Mouse (Mus musculus) limb, embryonic 12.5 days (tissue): Measurements from ENCODE around the gene Gli2. TPM values are rescaled to one million over a fixed set of nuclear protein-coding genes. Genes with fewer than 3 reads are reported as not detected.

Source experiments
- ATAC-seq: fragments of 200-750 bp; cut with Nextera tagmentation; 2 replicates; pipeline ENCODE4 v1.8.0; 2017; ENCODE audit warnings: low read depth, moderate TSS enrichment; ENCODE audit not compliant: insufficient number of reproducible peaks, insufficient read depth, low FRiP score, low TSS enrichment
- H3K27ac ChIP-seq: fragments of 300-500 bp; sonication (generic); 2 replicates; pipeline ENCODE4 v1.5.1; 2016; ENCODE audit warnings: mild to moderate bottlenecking, moderate library complexity
- H3K27me3 ChIP-seq: fragments of 300-500 bp; sonication (generic); 2 replicates; pipeline ENCODE4 v1.6.1; 2016; ENCODE audit warnings: mild to moderate bottlenecking, moderate library complexity
- H3K36me3 ChIP-seq: fragments of 300-500 bp; sonication (generic); 2 replicates; pipeline ENCODE4 v1.6.1; 2016; ENCODE audit warnings: mild to moderate bottlenecking, moderate library complexity
- H3K4me1 ChIP-seq: fragments of 300-500 bp; sonication (generic); replicated peaks from 2 replicates; pipeline ENCODE4 v1.6.1; 2016
- H3K4me2 ChIP-seq: fragments of 300-500 bp; sonication (generic); 2 replicates; pipeline ENCODE4 v1.6.1; 2016; ENCODE audit warnings: mild to moderate bottlenecking, moderate library complexity
- H3K4me3 ChIP-seq: fragments of 300-500 bp; sonication (generic); replicated peaks from 2 replicates; pipeline ENCODE4 v1.5.1; 2016; ENCODE audit warnings: mild to moderate bottlenecking
- H3K9ac ChIP-seq: fragments of 300-500 bp; sonication (generic); replicated peaks from 2 replicates; pipeline ENCODE4 v1.6.1; 2016; ENCODE audit warnings: mild to moderate bottlenecking, moderate library complexity
- H3K9me3 ChIP-seq: fragments of 300-500 bp; sonication (generic); 2 replicates; pipeline ENCODE4 v1.6.1; 2016; ENCODE audit warnings: mild to moderate bottlenecking, moderate library complexity
- WGBS: fragments of 180-500 bp; shearing (Covaris S2); methylation state at CpG from one replicate; pipeline ENCODE4 v1.1.7; 2016; 5-methylcytosine and 5-hydroxymethylcytosine counted together
- polyA plus RNA-seq: library from polyadenylated mRNA; unstranded; fragments of >200 nt; fragmentation: Nextera tagmentation; extraction: Ambion mirVana; gene quantifications from 2 replicates; pipeline ENCODE4 v1.2.1, GENCODE M21; 2016

Gene Gli2
- polyA plus RNA-seq, 1 experiment from 2014 or later, result 14.2 TPM

- no peak overlapping the region for H3K27ac ChIP-seq
- H3K36me3 ChIP-seq, result peaks cover 89% of the 10 kb centered on the region
- H3K9ac ChIP-seq, result no peak overlapping the region
- ATAC-seq, result no peak
- WGBS, result 23% methylated on average over 9 of the region's 9 CpGs
- H3K4me1 ChIP-seq, result no peaks in the 10 kb centered on the region
- H3K4me3 ChIP-seq, result no peak overlapping the region
- H3K9me3 ChIP-seq, result no peaks in the 10 kb centered on the region
- H3K27me3 ChIP-seq, result no peaks in the 10 kb centered on the region
- H3K4me2 ChIP-seq, result no peak overlapping the region
Observed at GRCm38 (mm10) chr1:118858101-118858500, 195.3 kb downstream of the Gli2 start.

DNA sequence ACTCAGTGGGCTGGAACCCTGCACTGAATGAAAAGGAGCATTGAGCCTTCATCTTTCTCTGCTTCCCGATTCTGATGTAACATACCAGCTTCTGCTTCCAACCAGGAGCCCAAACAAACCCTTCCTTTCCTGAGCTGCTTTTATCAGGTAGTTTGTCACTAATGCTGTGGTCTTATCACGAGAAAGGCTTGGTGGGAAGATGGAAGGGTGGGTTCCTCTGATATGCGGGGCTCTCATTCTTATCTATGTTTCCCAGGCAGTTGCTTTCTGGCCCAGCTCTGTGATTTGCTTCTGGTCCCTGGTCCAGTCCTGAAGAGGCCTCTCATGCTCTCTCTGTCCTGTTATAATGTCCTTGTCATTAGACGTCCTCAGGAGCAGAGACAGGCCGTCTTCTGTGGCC, 222.8 kb downstream of the Gli2 start:
- ATAC-seq, result no peak
- 71% methylated on average over 5 of the region's 5 CpGs for WGBS
- H3K4me2 ChIP-seq, result no peak overlapping the region

GRCm38 (mm10) chr1:118826614-118827013, 226.8 kb downstream of the Gli2 start:
- H3K4me1 ChIP-seq, result peaks cover 43% of the 10 kb centered on the region
- WGBS, result 40% methylated on average over 11 of the region's 11 CpGs
- no peak overlapping the region for H3K9ac ChIP-seq
- no peak overlapping the region for H3K4me3 ChIP-seq
- H3K9me3 ChIP-seq, result peaks cover 4% of the 10 kb centered on the region; the same call in 1 of the 2 replicates
- no peaks in the 10 kb centered on the region; the same call in 1 of the 2 replicates for H3K27me3 ChIP-seq
- ATAC-seq, result no peak
- H3K36me3 ChIP-seq, result no peaks in the 10 kb centered on the region
- H3K4me2 ChIP-seq, result no peak overlapping the region
- peak overlapping the region; percentile 94 for H3K27ac ChIP-seq

More for the DNA sequence above, 222.8 kb downstream of the Gli2 start:
- Histone ChIP-seq H3K36me3 (peaks cover 30% of the 10 kb centered on the region), H3K9me3 (no peaks in the 10 kb centered on the region), H3K27ac (no peak overlapping the region), H3K4me1 (peaks cover 20% of the 10 kb centered on the region), H3K27me3 (no peaks in the 10 kb centered on the region; the same call in 1 of the 2 replicates), H3K4me3 (no peak overlapping the region), H3K9ac (no peak overlapping the region)

GRCm38 (mm10) chr1:118825467-118826219, 227.8 kb downstream of the Gli2 start:
- H3K27ac ChIP-seq, result peak overlapping the region; percentile 94
- H3K4me3 ChIP-seq, result peak overlapping the region; percentile 7; the same call in 1 of the 2 replicates
- peak; percentile 92 for ATAC-seq
- no peaks in the 10 kb centered on the region for H3K36me3 ChIP-seq
- peak overlapping the region; percentile 42 for H3K4me2 ChIP-seq
- H3K27me3 ChIP-seq, result no peaks in the 10 kb centered on the region; the same call in 1 of the 2 replicates
- H3K9ac ChIP-seq, result no peak overlapping the region
- WGBS, result 12% methylated on average over 31 of the region's 31 CpGs
- H3K4me1 ChIP-seq, result peaks cover 43% of the 10 kb centered on the region
- peaks cover 4% of the 10 kb centered on the region; the same call in 1 of the 2 replicates for H3K9me3 ChIP-seq

GRCm38 (mm10) chr1:118825035-118825434, 228.4 kb downstream of the Gli2 start:
- H3K4me1 ChIP-seq, result peaks cover 43% of the 10 kb centered on the region
- WGBS, result 18% methylated on average over 3 of the region's 3 CpGs
- H3K9me3 ChIP-seq, result peaks cover 4% of the 10 kb centered on the region; the same call in 1 of the 2 replicates
- H3K27me3 ChIP-seq, result no peaks in the 10 kb centered on the region; the same call in 1 of the 2 replicates
- peak overlapping the region; percentile 27; the same call in 1 of the 2 replicates for H3K4me2 ChIP-seq
- H3K4me3 ChIP-seq, result no peak overlapping the region
- no peak overlapping the region for H3K9ac ChIP-seq
- no peaks in the 10 kb centered on the region for H3K36me3 ChIP-seq
- peak; percentile 69 for ATAC-seq
- peak overlapping the region; percentile 94 for H3K27ac ChIP-seq

GRCm38 (mm10) chr1:118822258-118822657, 231.2 kb downstream of the Gli2 start:
- H3K4me3 ChIP-seq, result no peak overlapping the region
- WGBS, result 99% methylated on average over 2 of the region's 2 CpGs
- no peak for ATAC-seq
- H3K27ac ChIP-seq, result no peak overlapping the region
- H3K36me3 ChIP-seq, result no peaks in the 10 kb centered on the region
- no peak overlapping the region for H3K4me2 ChIP-seq
- no peaks in the 10 kb centered on the region; the same call in 1 of the 2 replicates for H3K27me3 ChIP-seq
- H3K9ac ChIP-seq, result no peak overlapping the region
- peaks cover 39% of the 10 kb centered on the region for H3K4me1 ChIP-seq
- peaks cover 4% of the 10 kb centered on the region; the same call in 1 of the 2 replicates for H3K9me3 ChIP-seq

DNA sequence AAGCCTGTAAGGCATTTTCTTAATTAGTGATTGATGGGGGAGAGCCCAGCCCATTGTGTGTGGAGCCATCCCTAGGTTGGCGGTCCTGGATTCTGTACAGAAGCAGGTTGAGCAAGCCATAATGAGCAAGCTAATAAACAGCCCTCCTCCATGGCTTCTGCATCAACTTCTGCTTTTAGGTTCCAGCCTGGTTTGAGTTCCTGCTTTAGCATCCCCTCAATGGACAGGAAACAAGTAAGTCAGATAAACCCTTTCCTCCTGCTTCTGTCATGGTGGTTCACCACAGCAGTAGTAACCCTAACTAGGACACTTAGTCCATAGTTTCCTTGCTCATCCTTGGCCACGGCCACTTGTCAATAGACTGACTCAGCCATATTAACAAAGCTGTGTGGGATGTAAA, 238.4 kb downstream of the Gli2 start:
- no peak overlapping the region for H3K27ac ChIP-seq

DNA sequence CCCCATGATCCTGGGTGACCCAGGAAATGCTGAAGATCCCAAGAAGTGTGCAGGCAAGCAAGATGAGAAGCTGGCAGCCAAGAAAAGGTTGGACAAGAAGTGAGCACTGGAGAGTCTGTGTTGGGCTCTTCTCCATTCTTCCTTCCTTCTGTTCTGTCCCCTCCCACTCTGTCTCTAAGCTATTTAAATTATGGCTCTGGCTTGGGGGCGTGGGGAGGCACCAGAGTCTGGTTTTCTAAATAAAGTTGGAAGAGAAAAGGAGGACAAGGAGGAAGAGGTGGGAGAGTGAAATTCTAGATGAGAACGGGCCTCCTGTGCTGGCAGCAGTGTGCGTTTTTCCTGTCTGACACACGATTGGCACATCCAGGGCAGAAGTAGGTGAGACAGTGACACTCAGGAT, 243.1 kb downstream of the Gli2 start:
- Histone ChIP-seq H3K27ac (no peak overlapping the region), H3K4me1 (peaks cover 8% of the 10 kb centered on the region), H3K9ac (no peak overlapping the region), H3K36me3 (no peaks in the 10 kb centered on the region), H3K9me3 (peaks cover 8% of the 10 kb centered on the region; the same call in 1 of the 2 replicates), H3K4me2 (no peak overlapping the region), H3K27me3 (no peaks in the 10 kb centered on the region), H3K4me3 (no peak overlapping the region)
- ATAC-seq, result no peak
- 67% methylated on average over 4 of the region's 4 CpGs for WGBS

More for the DNA sequence above, 238.4 kb downstream of the Gli2 start:
- Histone ChIP-seq H3K9ac (no peak overlapping the region), H3K9me3 (peaks cover 8% of the 10 kb centered on the region; the same call in 1 of the 2 replicates), H3K4me1 (no peaks in the 10 kb centered on the region), H3K27me3 (no peaks in the 10 kb centered on the region), H3K36me3 (no peaks in the 10 kb centered on the region), H3K4me2 (no peak overlapping the region), H3K4me3 (no peak overlapping the region)
- no peak for ATAC-seq
- 84% methylated on average over 2 of the region's 2 CpGs for WGBS

GRCm38 (mm10) chr1:118806727-118807126, 246.7 kb downstream of the Gli2 start:
- WGBS, result 88% methylated on average over 3 of the region's 3 CpGs
- no peak for ATAC-seq

GRCm38 (mm10) chr1:118802166-118802565, 251.3 kb downstream of the Gli2 start:
- Histone ChIP-seq H3K4me1 (peaks cover 40% of the 10 kb centered on the region), H3K9me3 (peaks cover 4% of the 10 kb centered on the region), H3K27ac (no peak overlapping the region), H3K36me3 (no peaks in the 10 kb centered on the region), H3K27me3 (no peaks in the 10 kb centered on the region), H3K4me3 (no peak overlapping the region), H3K9ac (no peak overlapping the region), H3K4me2 (no peak overlapping the region)
- no peak for ATAC-seq
- 73% methylated on average over 5 of the region's 5 CpGs for WGBS

More at GRCm38 (mm10) chr1:118806727-118807126, 246.7 kb downstream of the Gli2 start:
- no peak overlapping the region for H3K4me3 ChIP-seq
- peaks cover 19% of the 10 kb centered on the region for H3K4me1 ChIP-seq
- no peak overlapping the region for H3K9ac ChIP-seq
- no peak overlapping the region for H3K27ac ChIP-seq
- no peaks in the 10 kb centered on the region for H3K36me3 ChIP-seq
- peaks cover 2% of the 10 kb centered on the region; the same call in 1 of the 2 replicates for H3K9me3 ChIP-seq
- no peak overlapping the region for H3K4me2 ChIP-seq
- no peaks in the 10 kb centered on the region for H3K27me3 ChIP-seq

DNA sequence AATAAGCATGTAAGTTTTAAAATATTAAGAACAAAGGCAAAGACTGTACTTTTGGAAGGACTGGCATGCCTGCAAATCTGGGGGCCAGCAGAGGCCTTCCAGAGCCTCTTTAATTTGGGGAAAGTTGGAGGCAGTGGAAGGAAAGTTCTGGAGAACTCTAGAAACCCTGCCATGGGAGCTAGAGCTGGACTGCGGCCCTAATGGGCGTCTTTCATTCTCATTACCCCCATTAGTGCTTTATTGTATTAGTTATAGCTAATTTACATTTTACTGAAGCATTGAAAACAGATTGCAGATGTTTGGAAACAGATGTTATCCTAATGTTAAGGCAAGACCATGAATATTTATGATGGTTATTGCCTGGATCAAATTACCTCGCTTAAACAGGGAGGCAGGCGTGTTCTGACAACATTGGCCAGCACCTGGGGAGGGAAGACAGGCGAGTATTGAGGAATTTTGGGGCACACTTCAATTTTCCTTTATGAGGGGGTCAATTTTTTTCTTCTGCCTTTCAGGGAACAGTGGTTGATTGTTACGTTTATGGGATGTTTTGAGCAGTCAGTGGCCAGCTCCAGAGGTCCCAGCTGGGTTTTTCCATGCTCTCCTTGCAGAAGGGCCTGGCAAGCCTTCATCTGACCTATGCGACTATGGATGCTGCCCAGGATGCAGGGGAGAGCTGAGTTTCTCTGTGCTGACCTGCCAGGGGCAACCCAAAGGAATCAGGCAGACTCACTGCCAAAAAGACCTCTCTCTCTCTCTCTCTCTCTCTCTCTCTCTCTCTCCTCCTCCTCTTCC, 253.9 kb downstream of the Gli2 start:
- H3K27me3 ChIP-seq, result no peaks in the 10 kb centered on the region
- peak overlapping the region; percentile 83 for H3K27ac ChIP-seq
- peaks cover 24% of the 10 kb centered on the region for H3K4me1 ChIP-seq
- WGBS, result 11% methylated on average over 7 of the region's 7 CpGs
- no peaks in the 10 kb centered on the region for H3K36me3 ChIP-seq
- peaks cover 10% of the 10 kb centered on the region for H3K9me3 ChIP-seq
- peak; percentile 61 for ATAC-seq
- no peak overlapping the region for H3K9ac ChIP-seq
- H3K4me2 ChIP-seq, result no peak overlapping the region; the same call in 1 of the 2 replicates
- no peak overlapping the region for H3K4me3 ChIP-seq
